Mouse (Mus musculus) right cerebral cortex, postnatal 14 days (tissue): ENCODE data around the gene Slc6a21.
"Not testable (repeated sequence)": the region's sequence is repeated elsewhere in the genome, so short reads cannot be mapped to it uniquely, and the experiment has no call there.

ENCODE experiments used
- DNase-seq: peaks from one replicate; pipeline ENCODE4 v3.0.0; 2022

The Slc6a21 gene

GRCm38 (mm10) chr7:45277136-45277760, at the start of gene Slc6a21:
Gene Slc6a21 (plus strand): TSS chr7:45277513.
- DNase-seq = peak; percentile 64

GRCm38 (mm10) chr7:45228548-45228947, 48.8 kb upstream of the Slc6a21 start:
- DNase-seq = no peak

- DNase-seq = no peak
Measured at GRCm38 (mm10) chr7:45229046-45229445, 48.3 kb upstream of the Slc6a21 start.

GRCm38 (mm10) chr7:45229459-45230203, 47.7 kb upstream of the Slc6a21 start:
- no peak for DNase-seq

- DNase-seq = no peak
Measured at GRCm38 (mm10) chr7:45231192-45231591, 46.1 kb upstream of the Slc6a21 start.

- DNase-seq = no peak
Measured at GRCm38 (mm10) chr7:45231941-45232340, 45.4 kb upstream of the Slc6a21 start.

- DNase-seq = no peak
Measured at GRCm38 (mm10) chr7:45232716-45233465, 44.4 kb upstream of the Slc6a21 start.

GRCm38 (mm10) chr7:45233580-45234332, 43.6 kb upstream of the Slc6a21 start:
- DNase-seq = peak; percentile 62

GRCm38 (mm10) chr7:45234333-45234841, 42.9 kb upstream of the Slc6a21 start:
- DNase-seq = no peak

- DNase-seq = no peak
Measured at GRCm38 (mm10) chr7:45234922-45235571, 42.3 kb upstream of the Slc6a21 start.

GRCm38 (mm10) chr7:45235656-45236180, 41.6 kb upstream of the Slc6a21 start:
- DNase-seq = no peak

GRCm38 (mm10) chr7:45237747-45238699, 39.3 kb upstream of the Slc6a21 start:
- no peak for DNase-seq

- no peak for DNase-seq
Measured at GRCm38 (mm10) chr7:45238723-45239496, 38.4 kb upstream of the Slc6a21 start, which contains the start of gene Cd37. Gene Cd37 (minus strand): TSS chr7:45239115.

- DNase-seq = no peak
Measured at GRCm38 (mm10) chr7:45240109-45240508, 37.2 kb upstream of the Slc6a21 start.

GRCm38 (mm10) chr7:45240633-45241388, 36.5 kb upstream of the Slc6a21 start, which contains the start of gene Slc6a16:
Gene Slc6a16 (plus strand): TSS chr7:45241085.
- DNase-seq = peak; percentile 61

- no peak for DNase-seq
Measured at GRCm38 (mm10) chr7:45241389-45241749, 35.9 kb upstream of the Slc6a21 start.

- no peak for DNase-seq
Measured at GRCm38 (mm10) chr7:45247666-45248065, 29.6 kb upstream of the Slc6a21 start.

GRCm38 (mm10) chr7:45253806-45254205, 23.5 kb upstream of the Slc6a21 start:
- DNase-seq = no peak

- DNase-seq = not testable (repeated sequence)
Measured at GRCm38 (mm10) chr7:45255822-45256221, 21.5 kb upstream of the Slc6a21 start.
